Mouse (Mus musculus) hindbrain, embryonic 15.5 days (tissue): ENCODE measurements around the gene 1700067K01Rik. TPM values are rescaled to one million over a fixed set of nuclear protein-coding genes. Genes with fewer than 3 reads are reported as not detected.

ENCODE experiments used
- ATAC-seq: fragments of 200-750 bp; cut with Nextera tagmentation; 2 replicates; pipeline ENCODE4 v1.8.0; 2017; ENCODE audit warnings: low read depth, moderate number of reproducible peaks, moderate TSS enrichment; ENCODE audit not compliant: low FRiP score
- H3K27ac ChIP-seq: fragments of 300-500 bp; sonication (generic); replicated peaks from 2 replicates; pipeline ENCODE4 v1.5.1; 2015; ENCODE audit warnings: mild to moderate bottlenecking, inconsistent platforms
- H3K27me3 ChIP-seq: fragments of 300-500 bp; sonication (generic); 2 replicates; pipeline ENCODE4 v1.6.1; 2015; ENCODE audit warnings: control low read depth, inconsistent platforms
- H3K36me3 ChIP-seq: fragments of 300-500 bp; sonication (generic); 2 replicates; pipeline ENCODE4 v1.6.1; 2015; ENCODE audit warnings: control low read depth, inconsistent platforms
- H3K4me1 ChIP-seq: fragments of 300-500 bp; sonication (generic); replicated peaks from 2 replicates; pipeline ENCODE4 v1.6.1; 2015; ENCODE audit warnings: control low read depth, inconsistent platforms
- H3K4me2 ChIP-seq: fragments of 300-500 bp; sonication (generic); 2 replicates; pipeline ENCODE4 v1.6.1; 2015; ENCODE audit warnings: moderate library complexity, mild to moderate bottlenecking, inconsistent platforms
- H3K4me3 ChIP-seq: fragments of 300-500 bp; sonication (generic); 2 replicates; pipeline ENCODE4 v1.5.1; 2015; ENCODE audit warnings: mild to moderate bottlenecking, inconsistent platforms
- H3K9ac ChIP-seq: fragments of 300-500 bp; sonication (generic); 2 replicates; pipeline ENCODE4 v1.6.1; 2015; ENCODE audit warnings: inconsistent platforms
- H3K9me3 ChIP-seq: fragments of 300-500 bp; sonication (generic); 2 replicates; pipeline ENCODE4 v1.6.1; 2016; ENCODE audit warnings: control low read depth, inconsistent platforms
- WGBS: fragments of 180-500 bp; shearing (Covaris S2); methylation state at CpG from one replicate; pipeline ENCODE4 v1.1.7; 2015; 5-methylcytosine and 5-hydroxymethylcytosine counted together
- polyA plus RNA-seq: library from polyadenylated mRNA; unstranded; fragments of >200 nt; fragmentation: Nextera tagmentation; extraction: Ambion mirVana; gene quantifications from 2 replicates; pipeline ENCODE4 v1.2.1, GENCODE M21; 2015

1700067K01Rik gene
- polyA plus RNA-seq = 0.47 and 0.75 TPM in 2 replicates

DNA sequence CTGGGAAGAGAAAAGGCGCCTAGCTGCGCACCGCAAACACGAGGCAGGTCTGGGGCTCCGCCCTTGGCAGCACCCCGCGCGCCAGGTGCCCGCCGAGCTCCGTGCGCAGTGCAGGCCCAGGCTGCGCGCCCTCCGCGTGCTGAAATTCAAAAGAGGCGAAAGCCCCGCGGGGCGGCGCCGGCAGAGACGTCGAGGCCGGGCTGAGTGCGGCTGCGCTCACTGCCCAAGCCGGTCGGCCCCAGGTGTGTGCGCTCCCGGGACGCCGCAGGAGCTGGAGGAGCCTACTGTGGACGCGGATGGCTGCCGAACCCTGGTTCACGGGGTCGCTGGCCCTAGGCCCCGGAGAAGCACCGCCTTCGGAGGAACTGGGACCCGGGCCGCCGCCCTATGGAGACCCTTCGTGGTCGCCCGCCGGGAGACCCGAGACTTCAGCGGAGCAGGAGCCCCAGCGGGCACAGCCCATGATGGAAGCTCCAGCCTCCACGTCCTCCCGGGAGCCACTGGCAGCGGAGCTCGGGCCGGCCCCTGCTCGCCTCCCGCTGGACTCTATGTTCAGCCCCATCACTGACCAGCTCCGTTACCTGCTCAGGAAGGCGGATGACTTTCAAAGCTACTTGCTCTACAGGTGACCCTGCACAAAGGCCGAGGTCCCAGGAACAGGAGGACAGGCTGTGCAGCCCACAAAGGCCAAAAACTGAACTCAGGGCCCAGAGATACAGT, at the start of gene 1700067K01Rik:
TSS of gene 1700067K01Rik (plus strand) at position 222 of the 720 bp plus-strand sequence.
- H3K4me2 ChIP-seq = peak within 1 kb of the TSS; percentile 11
- peaks cover 40% of the 10 kb centered on the region for H3K4me1 ChIP-seq
- H3K27ac ChIP-seq = no peak within 1 kb of the TSS
- H3K9ac ChIP-seq = no peak within 1 kb of the TSS
- H3K36me3 ChIP-seq = no peaks in the 10 kb centered on the region
- no peaks in the 10 kb centered on the region for H3K9me3 ChIP-seq
- no peak within 1 kb of the TSS for H3K4me3 ChIP-seq
- WGBS = 23% methylated on average over 61 of the region's 61 CpGs
- peaks cover 17% of the 10 kb centered on the region for H3K27me3 ChIP-seq
- ATAC-seq = no peak

DNA sequence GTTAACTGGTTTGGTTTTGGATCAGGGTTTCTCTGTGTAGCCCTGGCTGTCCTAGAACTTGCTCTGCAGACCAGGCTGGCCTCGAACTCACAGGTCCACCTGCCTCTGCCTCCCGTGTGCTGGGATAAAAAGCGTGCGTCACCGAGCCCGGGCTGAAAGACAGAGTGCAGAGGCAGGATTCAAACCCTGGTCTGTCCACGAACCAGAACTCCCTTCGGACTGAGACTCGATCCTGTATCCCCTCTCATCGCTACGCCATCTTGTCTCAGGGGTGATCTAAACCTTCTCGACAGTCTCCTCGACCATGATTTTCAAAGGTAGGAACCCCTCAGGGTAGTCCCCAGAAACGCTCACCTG, 46.6 kb upstream of the 1700067K01Rik start:
- under 1% methylated on average over 14 of the region's 14 CpGs for WGBS
- peaks cover 12% of the 10 kb centered on the region for H3K4me1 ChIP-seq
- ATAC-seq = no peak
- H3K27ac ChIP-seq = peak overlapping the region; percentile 76
- peak overlapping the region; percentile 46 for H3K9ac ChIP-seq
- H3K9me3 ChIP-seq = no peaks in the 10 kb centered on the region
- H3K4me2 ChIP-seq = peak overlapping the region; percentile 91
- H3K4me3 ChIP-seq = peak overlapping the region; percentile 53
- H3K36me3 ChIP-seq = no peaks in the 10 kb centered on the region
- no peaks in the 10 kb centered on the region for H3K27me3 ChIP-seq

- H3K4me2 ChIP-seq = peak within 1 kb of the TSS; percentile 91
- no peaks in the 10 kb centered on the region for H3K9me3 ChIP-seq
- peak within 1 kb of the TSS; percentile 53 for H3K4me3 ChIP-seq
- H3K27me3 ChIP-seq = no peaks in the 10 kb centered on the region
- peak; percentile 99 for ATAC-seq
- peaks cover 12% of the 10 kb centered on the region for H3K4me1 ChIP-seq
- under 1% methylated on average over 75 of the region's 75 CpGs for WGBS
- H3K36me3 ChIP-seq = no peaks in the 10 kb centered on the region
- peak within 1 kb of the TSS; percentile 76 for H3K27ac ChIP-seq
- H3K9ac ChIP-seq = peak within 1 kb of the TSS; percentile 46
Measured at GRCm38 (mm10) chr8:83955106-83955957, 46.0 kb upstream of the 1700067K01Rik start, which contains the start of the genes Gm10644 and Asf1b. Gene Gm10644, minus strand, starts transcription at chr8:83955205. Gene Asf1b, plus strand, starts transcription at chr8:83955507.

GRCm38 (mm10) chr8:83955958-83956218, 45.4 kb upstream of the 1700067K01Rik start:
- Histone ChIP-seq H3K9me3 (no peaks in the 10 kb centered on the region), H3K4me1 (peaks cover 12% of the 10 kb centered on the region), H3K4me3 (peak overlapping the region; percentile 53), H3K27me3 (no peaks in the 10 kb centered on the region), H3K36me3 (no peaks in the 10 kb centered on the region), H3K9ac (peak overlapping the region; percentile 9; the same call in 1 of the 2 replicates), H3K4me2 (peak overlapping the region; percentile 91), H3K27ac (no peak overlapping the region)
- under 1% methylated on average over 15 of the region's 15 CpGs for WGBS
- ATAC-seq = 0 out of 2 replicates have a peak, but pooled peaks have one; percentile 0

DNA sequence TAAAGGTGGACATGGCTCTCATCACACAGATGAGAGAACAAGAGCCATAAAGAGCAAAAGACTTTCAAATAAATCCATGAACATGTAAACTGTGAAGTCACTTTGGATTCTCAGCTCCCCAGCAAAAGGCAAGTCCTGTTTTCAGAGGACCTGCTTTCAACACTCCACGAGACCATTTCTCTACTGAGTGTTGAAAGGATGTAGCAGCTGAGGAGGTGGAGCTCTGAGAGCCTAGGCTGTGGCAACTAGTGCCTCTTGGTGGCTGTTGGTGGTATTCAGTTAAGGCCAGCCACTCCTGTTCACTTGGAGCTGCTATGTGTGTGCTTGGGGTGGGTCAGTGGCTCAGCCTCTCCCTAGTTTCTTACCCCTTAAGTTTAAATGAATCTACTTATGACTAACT, 44.5 kb upstream of the 1700067K01Rik start:
- peaks cover 12% of the 10 kb centered on the region for H3K4me1 ChIP-seq
- H3K4me2 ChIP-seq = peak overlapping the region; percentile 91
- H3K27ac ChIP-seq = no peak overlapping the region
- H3K27me3 ChIP-seq = no peaks in the 10 kb centered on the region
- no peaks in the 10 kb centered on the region for H3K9me3 ChIP-seq
- WGBS = 27% methylated on average over 1 of the region's 1 CpGs
- no peak overlapping the region for H3K9ac ChIP-seq
- no peak overlapping the region for H3K4me3 ChIP-seq
- no peaks in the 10 kb centered on the region for H3K36me3 ChIP-seq
- ATAC-seq = no peak

- H3K27me3 ChIP-seq = no peaks in the 10 kb centered on the region
- 93% methylated on average over 5 of the region's 5 CpGs for WGBS
- no peak overlapping the region for H3K9ac ChIP-seq
- H3K36me3 ChIP-seq = no peaks in the 10 kb centered on the region
- H3K4me3 ChIP-seq = no peak overlapping the region
- H3K27ac ChIP-seq = no peak overlapping the region
- ATAC-seq = no peak
- no peaks in the 10 kb centered on the region for H3K4me1 ChIP-seq
- no peaks in the 10 kb centered on the region for H3K9me3 ChIP-seq
- no peak overlapping the region for H3K4me2 ChIP-seq
Measured at GRCm38 (mm10) chr8:83964015-83964765, 37.1 kb upstream of the 1700067K01Rik start.

- H3K27me3 ChIP-seq = no peaks in the 10 kb centered on the region
- 93% methylated on average over 7 of the region's 7 CpGs for whole genome bisulfite sequencing
- no peak overlapping the region for H3K4me3 ChIP-seq
- no peak for ATAC-seq
- no peak overlapping the region for H3K27ac ChIP-seq
- H3K9ac ChIP-seq = no peak overlapping the region
- H3K36me3 ChIP-seq = no peaks in the 10 kb centered on the region
- H3K4me2 ChIP-seq = no peak overlapping the region
- peaks cover 8% of the 10 kb centered on the region for H3K4me1 ChIP-seq
- H3K9me3 ChIP-seq = no peaks in the 10 kb centered on the region
Measured at GRCm38 (mm10) chr8:83967701-83968100, 33.6 kb upstream of the 1700067K01Rik start.

DNA sequence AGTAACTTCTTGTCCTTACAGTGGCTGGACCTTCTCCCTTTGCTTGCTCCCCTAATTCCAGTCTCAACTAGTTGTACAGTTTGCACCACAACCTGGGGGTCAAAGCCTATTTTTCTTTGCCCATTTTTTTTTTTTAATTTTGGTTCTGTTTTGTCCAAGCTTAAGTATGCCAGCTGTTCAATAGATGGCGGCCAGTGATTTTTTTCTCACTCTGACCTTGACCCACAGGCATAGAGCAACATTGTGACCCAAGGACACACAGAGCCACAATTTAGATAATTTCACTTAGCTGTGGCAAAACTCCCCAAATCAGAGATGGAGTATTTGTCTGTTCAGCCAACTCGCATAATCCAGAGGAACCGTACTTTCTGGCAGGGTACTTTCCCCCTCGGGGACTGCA, 30.2 kb upstream of the 1700067K01Rik start:
- 90% methylated on average over 4 of the region's 4 CpGs for WGBS
- 0 out of 2 replicates have a peak overlapping the region, but pooled peaks have one; percentile 66 for H3K4me2 ChIP-seq
- H3K36me3 ChIP-seq = no peaks in the 10 kb centered on the region
- H3K9ac ChIP-seq = no peak overlapping the region
- no peak for ATAC-seq
- peaks cover 29% of the 10 kb centered on the region for H3K4me1 ChIP-seq
- H3K4me3 ChIP-seq = no peak overlapping the region
- no peaks in the 10 kb centered on the region for H3K9me3 ChIP-seq
- H3K27me3 ChIP-seq = no peaks in the 10 kb centered on the region
- H3K27ac ChIP-seq = no peak overlapping the region

- Histone ChIP-seq H3K9ac (peak overlapping the region; percentile 69), H3K27me3 (no peaks in the 10 kb centered on the region), H3K4me3 (peak overlapping the region; percentile 98), H3K36me3 (no peaks in the 10 kb centered on the region), H3K27ac (peak overlapping the region; percentile 83; the same call in 1 of the 2 replicates), H3K4me1 (peaks cover 33% of the 10 kb centered on the region), H3K9me3 (no peaks in the 10 kb centered on the region), H3K4me2 (peak overlapping the region; percentile 66)
- WGBS = 73% methylated on average over 6 of the region's 6 CpGs
- no peak for ATAC-seq
Measured at GRCm38 (mm10) chr8:83971661-83972060, 29.6 kb upstream of the 1700067K01Rik start.

DNA sequence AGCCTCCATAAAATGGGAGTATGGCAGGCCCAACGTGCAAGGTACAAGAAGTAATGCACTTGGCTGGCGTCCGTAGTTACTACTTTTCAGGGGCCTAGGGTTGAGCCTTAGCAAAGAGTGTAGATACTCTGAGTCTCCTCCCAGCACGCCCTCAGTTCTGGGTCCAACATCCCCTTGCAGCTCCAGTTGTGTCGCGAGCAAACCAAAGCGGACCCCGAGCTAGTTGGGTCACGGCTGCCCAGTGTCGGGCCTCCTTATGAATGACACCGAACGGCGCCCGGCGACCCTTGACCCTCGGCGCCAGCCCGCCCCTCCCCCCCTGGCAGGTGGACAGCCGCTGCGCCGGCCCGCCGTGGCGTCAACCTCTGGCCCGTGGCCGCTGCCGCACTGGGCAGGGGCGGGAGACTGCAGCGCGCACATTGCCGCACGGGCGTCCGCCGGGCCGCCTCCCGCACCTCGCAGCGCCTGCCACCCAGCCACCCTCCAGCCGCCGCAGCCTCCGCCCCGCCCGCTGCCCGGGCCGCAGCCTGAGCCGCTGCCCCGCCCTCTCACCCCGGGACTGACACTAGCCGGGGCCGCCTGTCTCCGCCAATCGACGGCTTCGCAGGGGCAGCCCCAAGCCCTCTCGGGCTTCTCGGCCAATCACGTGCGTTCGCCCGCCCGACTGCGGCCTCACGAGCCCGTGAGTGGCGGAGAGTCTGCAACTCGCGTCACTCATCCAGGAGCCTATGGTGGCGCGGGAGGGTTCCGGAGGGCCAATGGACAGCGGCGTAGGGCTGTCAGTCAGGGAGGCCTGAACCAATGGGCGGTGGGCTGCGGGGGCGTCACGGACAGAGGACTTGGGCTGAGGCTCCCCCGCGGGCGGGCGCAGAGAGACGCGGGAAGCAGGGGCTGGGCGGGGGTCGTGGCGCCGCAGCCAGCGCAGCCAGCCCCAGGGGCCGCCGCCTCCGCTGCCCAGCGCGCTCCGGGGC, 28.9 kb upstream of the 1700067K01Rik start, which contains the start of gene Prkaca:
TSS of gene Prkaca (plus strand) at position 844 of the 971 bp plus-strand sequence.
- Histone ChIP-seq H3K9ac (peak within 1 kb of the TSS; percentile 98), H3K27ac (peak within 1 kb of the TSS; percentile 89), H3K4me3 (peak within 1 kb of the TSS; percentile 98), H3K36me3 (no peaks in the 10 kb centered on the region), H3K27me3 (no peaks in the 10 kb centered on the region), H3K9me3 (no peaks in the 10 kb centered on the region), H3K4me1 (peaks cover 41% of the 10 kb centered on the region), H3K4me2 (peak within 1 kb of the TSS; percentile 94)
- whole genome bisulfite sequencing = 0% methylated on average over 88 of the region's 94 CpGs
- peak; percentile 100 for ATAC-seq
